Mouse (Mus musculus): ENCODE data around the gene Ppp1r10.

DNA sequence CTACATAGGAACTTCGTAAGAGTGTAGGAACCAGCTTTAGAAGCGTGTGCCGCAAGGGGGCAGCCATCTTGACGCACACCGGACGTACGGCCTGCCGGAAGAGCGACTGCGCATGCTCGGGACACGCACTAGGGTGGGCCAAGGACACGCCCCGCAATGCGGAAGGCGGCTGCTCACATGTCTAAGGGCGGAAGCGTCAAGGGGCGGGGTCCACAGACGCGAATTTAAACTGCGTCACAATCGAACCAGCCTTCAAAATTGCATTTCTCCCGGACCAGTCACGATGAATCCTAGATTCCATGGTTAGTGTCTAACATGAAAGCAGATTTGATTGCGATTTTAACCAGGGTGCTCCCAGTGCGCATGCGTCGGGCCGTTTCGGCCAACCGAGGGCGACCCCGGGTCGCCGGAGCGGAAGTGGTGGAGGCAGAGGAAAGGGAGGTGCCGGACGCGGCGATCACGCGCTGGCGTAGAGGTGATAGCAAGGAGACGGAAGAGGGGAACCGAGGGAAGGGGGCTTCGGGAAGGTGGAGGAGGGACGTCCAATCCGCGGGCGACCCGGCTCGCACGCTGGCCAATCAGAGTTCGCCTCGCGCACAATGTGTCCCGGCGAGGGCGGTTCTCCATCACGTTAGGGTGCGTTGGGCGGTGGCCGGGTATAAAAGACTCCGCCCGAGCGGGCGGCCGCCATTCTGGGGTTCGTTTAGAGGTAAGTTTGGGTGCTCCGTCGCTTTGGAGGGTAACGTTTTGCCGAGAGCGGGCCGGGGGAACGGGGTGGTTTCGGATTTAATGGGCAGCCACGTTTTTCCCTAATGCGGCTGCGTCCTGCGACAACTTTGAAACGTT is at the start of gene Ppp1r10, which contains the start of gene Mrps18b:
- TF ChIP-seq POLR2A (IDR thresholded peaks at IDR 0.05; ENCODE audit: insufficient read depth, low read depth, low read length) (peak; percentile 100), CTCF (IDR thresholded peaks at IDR 0.05; ENCODE audit: insufficient read depth, low read depth, low read length) (no peak; the same call in 1 of the 2 replicates)
